Mouse (Mus musculus): ENCODE results near the gene Mdfi. TPM values are rescaled to one million over a fixed set of nuclear protein-coding genes. Genes with fewer than 3 reads are reported as not detected.
"Not testable (repeated sequence)": the region's sequence is repeated elsewhere in the genome, so short reads cannot be mapped to it uniquely, and the experiment has no call there.

Gene Mdfi
- polyA plus RNA-seq (2012; rRNA removed): 28.5 and 36.2 TPM in 2 replicates

DNA sequence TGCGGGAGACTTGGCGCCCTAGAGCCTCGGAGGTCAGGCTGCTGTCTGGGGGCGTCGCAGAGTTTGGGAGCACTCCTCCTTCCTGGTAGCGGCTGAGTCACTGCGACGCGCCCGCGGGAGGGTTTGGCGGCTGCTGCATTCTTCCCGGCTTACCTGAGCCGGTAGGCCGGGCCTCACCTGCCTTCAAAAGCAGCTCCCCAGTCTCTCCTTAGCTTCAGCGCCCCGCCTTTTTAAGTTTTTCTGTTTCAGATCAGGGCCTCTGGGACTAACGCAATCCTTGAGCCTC is at the start of gene Mdfi:
Gene Mdfi (minus strand): TSS at position 210 of the 286 bp plus-strand sequence.
- peak; percentile 49 for DNase-seq (ENCODE audit: low spot score)

GRCm38 (mm10) chr17:47883099-47883498 is 48.6 kb upstream of the Mdfi start:
- DNase-seq (ENCODE audit: low spot score): no peak

- DNase-seq (ENCODE audit: low spot score): no peak
Measured at GRCm38 (mm10) chr17:47881330-47881729, 46.8 kb upstream of the Mdfi start.

DNA sequence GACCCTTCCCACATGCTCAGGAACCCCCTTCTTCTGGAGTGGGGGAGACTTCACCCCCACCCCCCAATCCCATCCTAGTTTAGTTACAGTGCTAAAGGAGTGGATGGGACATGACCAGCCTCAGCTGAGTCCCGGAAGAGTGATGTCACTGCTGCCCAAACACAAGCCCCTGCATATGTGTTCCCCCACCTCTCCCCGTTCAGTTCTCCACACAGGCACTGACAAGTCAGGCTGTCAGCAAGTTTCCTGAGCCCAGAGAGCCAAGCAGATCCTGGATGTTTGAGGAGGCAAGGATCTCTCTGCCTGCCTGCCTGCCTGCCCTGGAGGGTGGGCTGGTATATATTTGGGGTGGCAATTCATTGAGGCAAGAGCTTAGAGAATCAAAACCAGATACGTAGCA is 44.7 kb upstream of the Mdfi start:
- no peak for DNase-seq (ENCODE audit: low spot score)

DNA sequence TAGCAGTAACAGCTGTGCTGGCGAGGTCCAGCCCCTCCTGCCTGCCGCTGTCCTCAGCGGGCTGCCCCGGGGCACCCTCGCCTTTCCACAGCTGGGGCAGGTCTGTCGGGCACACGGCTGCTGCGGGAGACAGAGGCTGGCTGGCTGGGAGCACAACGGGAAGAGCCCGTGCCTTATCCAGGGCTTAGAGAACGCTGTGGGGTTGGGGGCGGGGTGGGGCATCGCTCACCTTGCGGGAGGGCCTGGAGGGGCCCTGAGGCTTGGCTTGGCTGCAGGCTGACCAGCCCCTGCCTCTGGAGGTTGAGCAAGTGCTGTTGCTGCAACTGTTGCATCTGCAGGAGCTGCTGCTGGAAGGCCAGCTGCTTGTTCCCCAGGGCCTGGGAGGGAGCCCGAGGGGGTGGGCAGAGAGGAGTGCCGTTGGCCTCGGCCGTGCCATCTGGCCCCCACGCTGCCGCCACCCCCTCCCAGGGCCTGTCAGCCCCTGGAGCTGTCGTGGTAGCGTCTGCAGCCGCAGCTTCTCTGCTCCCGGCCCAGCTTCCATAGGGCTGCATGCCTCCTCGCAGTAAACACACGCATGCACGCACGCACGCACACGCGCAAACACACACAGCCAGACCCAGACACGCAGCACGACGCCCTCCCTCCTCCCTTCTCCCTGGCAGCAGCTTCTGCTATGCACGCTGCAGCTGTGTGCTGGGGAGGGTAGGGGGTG is 44.0 kb upstream of the Mdfi start:
- no peak for DNase-seq (ENCODE audit: low spot score)

- no peak for DNase-seq (ENCODE audit: low spot score)
Measured at GRCm38 (mm10) chr17:47877715-47878377, 43.4 kb upstream of the Mdfi start.

DNA sequence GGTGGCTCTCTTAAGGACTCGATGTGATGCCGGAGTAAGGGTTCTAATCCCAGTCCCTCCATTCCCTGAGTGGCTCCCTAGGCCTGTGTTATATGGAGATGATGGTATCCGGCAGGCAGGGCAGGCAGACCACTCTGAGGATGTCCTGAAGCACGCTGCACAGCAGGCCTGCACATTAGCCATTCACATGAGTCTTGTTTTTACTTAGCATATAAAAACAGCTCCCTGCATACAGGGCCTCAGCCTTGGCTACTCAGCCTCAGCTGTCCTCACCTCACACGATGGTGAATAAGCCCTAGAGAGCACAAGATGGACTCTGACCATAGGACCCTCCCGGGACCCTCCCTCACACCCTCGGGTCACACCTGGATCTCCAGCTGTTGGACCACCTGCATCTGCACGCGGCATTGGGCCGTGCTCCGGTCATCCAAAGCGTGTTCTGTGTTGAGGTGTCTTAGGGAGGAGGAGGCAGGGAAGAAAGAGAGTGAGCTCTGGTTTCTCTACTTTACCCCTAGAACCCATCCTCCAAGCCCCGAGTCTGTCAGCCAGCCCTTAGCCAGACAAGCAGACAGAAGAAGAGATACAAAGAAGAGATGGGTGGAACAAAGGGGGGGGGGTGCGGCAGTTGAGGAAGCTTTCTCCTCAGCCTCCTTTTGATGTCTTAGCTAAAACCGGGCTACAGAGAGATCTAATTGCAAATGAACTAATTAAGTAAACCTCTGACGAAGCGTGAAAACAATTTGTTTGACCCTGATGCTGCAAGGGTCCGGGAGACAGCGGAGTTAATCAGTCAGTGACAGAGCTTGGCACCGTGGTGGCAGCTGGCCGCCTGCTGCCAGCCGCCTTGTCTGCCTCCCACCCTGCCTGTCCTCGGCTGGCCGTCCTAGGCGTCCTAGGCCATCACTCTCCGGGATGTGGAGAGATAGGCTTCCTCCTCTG is 42.6 kb upstream of the Mdfi start:
- DNase-seq (ENCODE audit: low spot score): no peak

DNA sequence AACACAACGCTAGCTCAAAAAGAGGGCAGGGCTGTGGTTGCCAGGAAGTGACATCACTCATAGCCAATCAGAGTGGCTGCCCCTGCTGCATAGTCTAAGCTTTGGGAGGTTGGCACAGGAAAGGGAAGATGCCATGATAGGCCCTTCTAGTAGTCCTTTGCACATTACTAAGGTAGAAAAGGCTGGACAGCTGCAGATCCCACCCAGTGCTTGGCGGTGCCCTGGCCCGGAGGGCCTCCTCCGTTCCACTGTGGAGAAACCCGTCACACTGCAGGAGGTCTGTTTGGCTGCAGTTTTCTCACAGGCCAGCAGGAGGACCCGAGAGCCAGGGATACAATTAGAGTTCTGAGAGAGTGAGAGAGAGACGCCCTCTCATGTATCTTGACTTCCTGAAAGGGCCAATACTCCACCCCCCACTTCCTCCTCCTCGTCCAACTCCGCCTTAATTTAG is 38.9 kb upstream of the Mdfi start:
- peak; percentile 66 for DNase-seq (ENCODE audit: low spot score)

DNA sequence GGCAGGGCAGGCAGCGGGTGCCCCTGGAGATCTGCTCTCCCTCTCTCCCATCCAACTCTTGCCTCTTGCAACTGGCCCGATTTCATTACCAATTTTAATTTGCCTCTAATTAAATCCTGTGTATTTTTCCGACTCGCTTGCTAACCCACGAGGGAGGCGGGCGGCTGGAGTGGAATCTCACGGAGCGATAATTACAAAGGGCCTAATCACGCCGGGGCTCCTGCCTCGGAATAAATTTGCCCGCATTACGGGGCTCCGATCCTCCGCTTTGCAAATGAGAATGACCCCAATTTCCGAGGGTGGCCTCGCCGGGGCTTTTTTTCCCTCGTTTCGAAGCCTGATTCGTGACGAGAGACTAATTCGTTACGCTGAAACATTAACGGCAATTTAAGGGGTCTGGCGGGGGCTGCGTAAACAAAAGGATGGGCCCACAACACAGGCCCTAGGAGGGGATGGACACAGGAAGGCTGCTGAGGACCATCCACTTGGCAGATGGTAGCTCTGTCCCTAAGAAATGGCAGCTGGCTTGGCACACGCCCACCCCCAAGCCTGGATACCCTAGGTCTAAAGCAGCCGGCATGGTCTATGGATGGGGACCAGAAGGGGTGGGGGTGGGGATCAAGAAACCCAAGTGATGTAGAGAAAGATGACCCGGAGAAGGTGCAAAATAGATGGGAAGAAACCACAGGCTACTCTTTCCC is 38.0 kb upstream of the Mdfi start:
- no peak for DNase-seq (ENCODE audit: low spot score)

DNA sequence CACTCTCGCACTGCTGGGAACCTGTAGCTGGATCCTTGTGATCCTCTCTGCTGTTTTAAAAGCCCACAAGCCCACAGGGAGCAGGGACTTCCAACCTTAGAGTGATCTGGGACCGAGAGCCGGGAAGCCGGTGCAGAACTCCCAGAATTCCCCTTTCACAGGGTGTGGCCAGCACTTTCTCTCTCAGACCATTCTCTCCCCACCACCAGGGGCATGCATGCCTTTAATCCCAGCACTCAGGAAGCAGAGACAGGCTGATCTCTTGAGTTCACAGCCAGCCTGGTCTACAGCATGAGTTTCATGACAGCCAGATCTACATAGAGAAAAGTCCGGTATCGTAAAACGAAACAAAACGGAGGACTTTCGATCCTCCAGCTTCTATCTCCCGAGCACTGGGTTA is 35.4 kb upstream of the Mdfi start:
- no peak for DNase-seq (ENCODE audit: low spot score)

DNA sequence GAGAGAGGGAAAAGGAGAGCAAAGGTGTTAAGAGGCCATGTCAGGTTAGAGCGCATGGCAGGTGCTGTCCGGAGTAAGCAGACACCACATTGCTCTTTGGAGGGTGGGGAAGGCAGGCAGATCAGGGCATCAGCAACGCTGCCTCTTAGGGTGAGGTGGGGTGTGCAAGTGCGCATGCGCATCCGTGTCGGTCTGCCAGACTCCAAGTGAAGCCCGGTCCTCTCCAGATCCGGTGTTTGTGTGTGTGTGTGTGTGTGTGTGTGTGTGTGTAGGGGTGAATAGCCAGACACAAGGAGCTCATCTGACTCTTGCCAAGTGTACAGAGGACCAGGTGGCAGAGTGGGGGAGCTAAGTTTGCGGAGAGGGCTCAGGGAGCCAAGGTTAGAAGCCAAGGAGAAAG is 31.5 kb upstream of the Mdfi start:
- DNase-seq (ENCODE audit: low spot score): no peak

DNA sequence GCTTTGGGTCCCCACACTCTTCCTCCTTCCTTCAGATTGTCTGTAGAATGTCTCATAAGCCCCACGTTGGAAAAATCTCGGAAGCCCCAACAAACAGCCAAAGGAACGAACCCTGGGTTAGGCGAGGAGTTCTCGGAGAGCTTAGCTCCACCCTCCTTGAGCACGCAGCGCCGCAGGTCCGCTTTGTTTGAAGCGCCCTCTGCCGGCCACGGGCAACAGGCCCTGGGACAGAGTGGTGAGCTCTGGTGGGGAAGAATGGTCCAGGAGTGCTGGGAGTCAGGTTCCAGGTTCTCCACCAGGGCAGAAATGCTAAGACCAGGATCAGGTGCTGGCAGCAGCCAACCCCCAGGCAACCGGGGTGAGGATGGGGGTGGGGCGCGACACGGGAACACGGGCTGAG is 30.0 kb upstream of the Mdfi start:
- peak; percentile 82 for DNase-seq (ENCODE audit: low spot score)

- DNase-seq (ENCODE audit: low spot score): no peak
Measured at GRCm38 (mm10) chr17:47863437-47863836, 28.9 kb upstream of the Mdfi start.

DNA sequence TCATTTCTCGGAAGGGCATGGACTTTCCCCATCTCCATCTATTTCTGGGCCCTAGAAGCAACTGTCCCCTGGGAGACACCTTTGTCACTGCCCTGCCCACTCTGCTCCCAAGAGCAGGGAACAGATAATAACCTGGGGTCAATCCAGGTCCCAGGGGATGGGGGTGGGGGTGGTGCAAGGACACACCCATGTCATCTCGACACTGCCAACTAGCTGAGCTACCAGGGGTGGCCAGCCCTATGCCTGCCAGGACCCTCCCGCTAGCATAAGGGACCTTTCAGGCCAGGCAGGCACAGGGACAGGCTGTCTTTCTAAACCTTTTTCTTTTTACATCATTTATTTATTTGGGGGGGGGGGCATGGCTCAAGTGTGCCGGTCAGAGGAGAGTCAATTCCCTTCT is 28.5 kb upstream of the Mdfi start:
- DNase-seq (ENCODE audit: low spot score): no peak

DNA sequence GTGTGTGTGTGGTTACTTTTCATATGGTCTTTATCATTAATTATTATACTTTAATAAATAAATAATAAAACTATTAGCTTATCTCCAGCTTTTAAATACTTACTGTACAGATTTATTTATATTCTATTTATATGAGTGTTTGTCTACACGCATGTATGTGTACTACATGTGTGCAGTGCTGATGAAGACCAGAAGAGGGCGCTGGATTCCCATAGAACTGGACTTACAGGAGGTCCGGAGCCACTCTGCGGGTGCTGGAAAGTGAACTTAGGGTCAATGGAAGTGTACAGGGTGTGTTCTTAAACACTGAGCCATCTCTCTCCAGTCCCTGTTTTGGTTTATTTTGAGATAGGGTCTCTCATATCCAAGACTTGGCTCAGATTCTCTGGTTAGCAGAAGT is 21.1 kb upstream of the Mdfi start:
- DNase-seq (ENCODE audit: low spot score): no peak

GRCm38 (mm10) chr17:47854908-47855307 is 20.4 kb upstream of the Mdfi start:
- no peak for DNase-seq (ENCODE audit: low spot score)

GRCm38 (mm10) chr17:47853760-47854159 is 19.3 kb upstream of the Mdfi start:
- DNase-seq (ENCODE audit: low spot score): no peak

DNA sequence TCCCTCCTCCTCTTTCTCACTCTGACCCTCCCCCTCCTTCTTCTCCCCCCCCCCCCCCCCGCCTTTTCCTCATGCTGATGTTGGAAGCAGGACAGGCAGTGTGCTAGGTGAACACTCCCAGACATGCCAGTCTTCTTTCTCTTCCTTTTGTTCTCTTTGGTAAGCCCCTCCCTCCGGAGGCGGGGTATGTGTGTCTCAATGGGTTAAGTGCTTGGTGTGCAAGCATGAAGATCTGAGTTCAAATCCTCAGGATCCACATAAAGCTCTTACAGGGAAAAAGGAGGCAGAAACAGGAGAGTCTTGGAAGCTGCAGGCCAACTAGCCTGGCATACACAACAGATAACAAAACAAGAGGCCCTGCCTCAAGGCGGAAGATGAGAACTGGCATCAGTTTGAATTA is 18.8 kb upstream of the Mdfi start:
- DNase-seq (ENCODE audit: low spot score): no peak

GRCm38 (mm10) chr17:47851798-47852360 is 17.4 kb upstream of the Mdfi start:
- not testable (repeated sequence) for DNase-seq (ENCODE audit: low spot score)

DNA sequence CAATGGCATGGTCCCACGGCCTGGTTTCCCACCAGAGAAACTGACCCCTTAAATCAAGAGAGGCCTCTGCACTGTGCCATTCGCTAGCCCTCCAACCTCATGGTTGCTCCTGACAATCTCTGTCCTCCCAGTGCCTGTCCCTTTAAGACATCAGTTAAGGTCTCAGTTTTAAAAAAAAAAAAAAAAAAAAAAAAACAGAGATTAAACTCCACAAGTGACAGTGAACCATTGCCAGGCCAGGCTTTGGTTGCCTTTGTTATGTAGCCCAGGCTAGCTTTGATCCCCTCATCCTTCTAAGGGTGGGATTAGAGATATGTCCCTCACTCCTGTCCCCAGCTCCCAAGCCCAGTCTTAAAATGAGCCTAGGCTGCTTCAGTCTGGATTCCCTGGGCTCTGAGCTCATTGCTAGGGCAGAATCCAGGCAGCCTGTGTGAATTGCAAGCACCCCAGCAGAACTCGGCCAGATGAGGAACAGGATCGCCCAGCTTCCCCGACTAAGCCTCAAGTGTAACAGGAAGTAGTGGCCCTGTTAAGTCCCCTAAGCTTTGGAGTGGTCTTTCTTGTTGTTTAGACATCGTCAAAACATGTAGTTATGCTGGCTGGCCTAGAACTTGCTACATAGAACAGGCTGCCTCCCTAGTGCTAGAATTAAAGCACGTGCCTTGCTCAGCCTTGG is 16.3 kb upstream of the Mdfi start:
- no peak for DNase-seq (ENCODE audit: low spot score)

GRCm38 (mm10) chr17:47850035-47850434 is 15.5 kb upstream of the Mdfi start:
- no peak for DNase-seq (ENCODE audit: low spot score)

Measured in urinary bladder, adult 2 months (tissue).